In the genomic region with DNA sequence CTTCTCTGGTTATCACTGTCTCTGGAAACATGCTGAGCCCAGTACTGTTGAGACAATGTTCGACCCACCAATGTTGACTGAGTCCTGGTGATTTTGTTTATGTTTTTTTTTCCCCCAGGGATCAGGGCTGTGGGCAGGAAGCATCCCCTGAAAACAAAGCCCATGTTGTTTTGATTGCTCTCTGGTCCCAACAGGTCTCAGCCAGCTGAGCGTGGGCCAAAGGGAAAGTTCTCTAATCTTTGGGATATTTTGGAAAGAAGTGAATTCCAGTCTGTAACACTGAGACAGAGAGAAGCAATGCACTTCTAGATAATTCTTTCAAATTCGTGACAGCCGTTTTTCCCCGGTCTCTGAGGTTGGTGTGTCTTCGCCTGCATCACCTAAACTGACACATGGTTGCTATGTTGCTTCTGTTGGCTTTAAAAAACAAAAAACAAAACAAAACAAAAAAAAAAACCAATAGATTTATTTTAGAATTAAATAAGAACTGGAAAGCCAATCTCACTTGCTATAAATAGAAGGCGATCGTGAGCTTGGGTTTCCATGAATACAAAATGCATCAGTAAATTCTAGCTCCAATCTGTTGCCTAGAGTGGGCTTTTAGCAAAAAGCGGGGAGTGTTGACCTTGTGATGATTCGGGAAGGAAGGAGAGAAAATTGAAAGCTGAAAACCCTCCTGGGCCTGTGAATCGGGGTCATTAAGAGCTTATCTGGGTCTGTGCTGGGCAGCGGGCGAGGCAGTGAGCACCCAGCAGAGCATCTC, we compare ENCODE assay signal across 15 mouse cellular contexts. TPM values are rescaled to one million over a fixed set of nuclear protein-coding genes. Genes with fewer than 3 reads are reported as not detected.
DNase-seq lines count a peak whose midpoint lies in the region; ATAC-seq and TF ChIP-seq lines count a peak whose summit lies in the region.
"Had no signal": no experiment of that assay in that cellular context is flagged by ENCODE, and none has a peak within 500 bp of the region (broad histone marks: within the 10 kb centered on the region; RNA-seq: fewer than 3 reads in every experiment).

No protein-coding gene starts in this region.

- peak overlapping the region; percentile 64 for H3K27ac ChIP-seq in embryonic facial prominence, embryonic 13.5 days
- no peak overlapping the region for H3K27ac ChIP-seq in embryonic facial prominence, embryonic 10.5 days (replicated peaks)
- H3K27ac ChIP-seq in left cerebral cortex, adult 2 months: peak overlapping the region; percentile 88
- H3K27ac ChIP-seq: kidney, postnatal 0 days; limb, embryonic 15.5 days had no signal

- no peak overlapping the region for H3K4me3 ChIP-seq in embryonic facial prominence, embryonic 13.5 days
- H3K4me3 ChIP-seq in embryonic facial prominence, embryonic 10.5 days: no peak overlapping the region
- peak overlapping the region; percentile 23 for H3K4me3 ChIP-seq in left cerebral cortex, adult 2 months
- H3K4me3 ChIP-seq: limb, embryonic 15.5 days had no signal

- H3K27me3 ChIP-seq in embryonic facial prominence, embryonic 13.5 days: no peaks in the 10 kb centered on the region
- peaks cover 15% of the 10 kb centered on the region for H3K27me3 ChIP-seq in embryonic facial prominence, embryonic 10.5 days (replicated peaks; ENCODE audit: low read depth, poor library complexity, severe bottlenecking)
- H3K27me3 ChIP-seq: CH12.LX had no signal

- intact Hi-C loops in left cerebral cortex, adult 2 months (cut with DNase I): no loop called here

- H3K9ac ChIP-seq in embryonic facial prominence, embryonic 13.5 days: 0 out of 2 replicates have a peak overlapping the region, but pooled peaks have one; percentile 33
- H3K9ac ChIP-seq: limb, embryonic 15.5 days had no signal

- H3K4me1 ChIP-seq in embryonic facial prominence, embryonic 13.5 days: peaks cover 12% of the 10 kb centered on the region
- peaks cover 16% of the 10 kb centered on the region for H3K4me1 ChIP-seq in embryonic facial prominence, embryonic 10.5 days
- H3K4me1 ChIP-seq: limb, embryonic 15.5 days had no signal

- no peaks in the 10 kb centered on the region for H3K9me3 ChIP-seq in embryonic facial prominence, embryonic 13.5 days
- no peaks in the 10 kb centered on the region for H3K9me3 ChIP-seq in embryonic facial prominence, embryonic 10.5 days
- H3K9me3 ChIP-seq: limb, embryonic 15.5 days had no signal

- no peak for DNase-seq in embryonic facial prominence, embryonic 10.5 days (ENCODE audit: low spot score)
- DNase-seq in left cerebral cortex, adult 2 months (ENCODE audit: extremely low spot score in 1 of 2, low spot score in 2 of 2): no peak
- DNase-seq in left cerebral cortex, adult 11 months (ENCODE audit: low spot score): no peak
- peak; percentile 20 for DNase-seq in right cerebral cortex, postnatal 14 days
- DNase-seq in right cerebral cortex, postnatal 36 days (ENCODE audit: low spot score in 2 of 2): no peak
- DNase-seq in telencephalon, adult 2 months (ENCODE audit: low read depth, low spot score): peak; percentile 35
- DNase-seq: cerebellum, adult 18-20 months; layer of hippocampus, postnatal 36 days; lung, adult 18-20 months; thymus, postnatal 4 days had no signal

- 41% methylated on average over 13 of the region's 13 CpGs for WGBS in embryonic facial prominence, embryonic 13.5 days
- WGBS in embryonic facial prominence, embryonic 10.5 days: 54% methylated on average over 13 of the region's 13 CpGs

- no peak for TF ChIP-seq CTCF in left cerebral cortex, adult 2 months (IDR thresholded peaks at IDR 0.05)

- H3K36me3 ChIP-seq in embryonic facial prominence, embryonic 13.5 days: no peaks in the 10 kb centered on the region
- no peaks in the 10 kb centered on the region for H3K36me3 ChIP-seq in embryonic facial prominence, embryonic 10.5 days (replicated peaks)
- H3K36me3 ChIP-seq: limb, embryonic 15.5 days had no signal

- ATAC-seq in embryonic facial prominence, embryonic 13.5 days (ENCODE audit: insufficient number of reproducible peaks, insufficient read depth, low FRiP score, low TSS enrichment, low read depth): no peak
- no peak for ATAC-seq in activated CD4-positive, CD25-positive, alpha-beta regulatory T cell, adult 4 months

- no peak overlapping the region for H3K4me2 ChIP-seq in embryonic facial prominence, embryonic 13.5 days
- H3K4me2 ChIP-seq: limb, embryonic 15.5 days had no signal

RNA-seq across cellular contexts. Expression of gene Alpl, which starts 16.9 kb away (rescaled TPM):
- 110 and 122 TPM in 2 replicates for polyA plus RNA-seq in embryonic facial prominence, embryonic 13.5 days (2015; fragmentation: Nextera tagmentation; extraction: Ambion mirVana)
- 12.9 and 18.7 TPM in 2 replicates for polyA plus RNA-seq in embryonic facial prominence, embryonic 10.5 days (2016; fragmentation: Nextera tagmentation; extraction: Ambion mirVana)
- 1 to 10 TPM; 5.1 to 8.5 TPM for total RNA-seq in left cerebral cortex, adult 2 months (2021)
- 1 to 10 TPM in 1 of 2 experiments, under 1 TPM in 1; 0.54 to 1.1 TPM for polyA plus RNA-seq in activated CD4-positive, CD25-positive, alpha-beta regulatory T cell, adult 4 months (2017; shearing (Covaris generic))

RNA-seq across cellular contexts. Expression of gene Ece1, which starts 48.9 kb away (rescaled TPM):
- polyA plus RNA-seq in embryonic facial prominence, embryonic 13.5 days (2015; fragmentation: Nextera tagmentation; extraction: Ambion mirVana): 49.9 and 65.0 TPM in 2 replicates
- polyA plus RNA-seq in embryonic facial prominence, embryonic 10.5 days (2016; fragmentation: Nextera tagmentation; extraction: Ambion mirVana): 46.6 and 54.5 TPM in 2 replicates
- total RNA-seq in left cerebral cortex, adult 2 months (2021): 10 to 100 TPM; 83.7 to 98.1 TPM
- 10 to 100 TPM; 17.2 to 18.6 TPM for polyA plus RNA-seq in activated CD4-positive, CD25-positive, alpha-beta regulatory T cell, adult 4 months (2017; shearing (Covaris generic))

Comparison
In these comparisons a context has a peak if more than half of its experiments do, and no peak if none do; other contexts are left out.
1. DNase-seq: peak in right cerebral cortex, postnatal 14 days (single experiment) and telencephalon, adult 2 months (single experiment); none in embryonic facial prominence, embryonic 10.5 days (single experiment), left cerebral cortex, adult 2 months (0 of 2), left cerebral cortex, adult 11 months (single experiment) and right cerebral cortex, postnatal 36 days (0 of 2).